Comparison of ENCODE assay signal across 16 mouse cellular contexts in genomic region chr11:36384696-36385095, GRCm38 (mm10).
"Had no signal": no experiment of that assay in that cellular context is flagged by ENCODE, and none has a peak within 500 bp of the region (broad histone marks: within the 10 kb centered on the region; RNA-seq: fewer than 3 reads in every experiment).

No protein-coding gene starts in this region.

- H3K4me1 ChIP-seq: limb, embryonic 13.5 days; liver, embryonic 12.5 days; liver, embryonic 15.5 days; lung, embryonic 15.5 days had no signal

- H3K9me3 ChIP-seq: limb, embryonic 10.5 days; limb, embryonic 13.5 days; liver, embryonic 12.5 days; liver, embryonic 15.5 days; lung, embryonic 15.5 days had no signal

- H3K4me2 ChIP-seq: limb, embryonic 13.5 days; liver, embryonic 12.5 days; liver, embryonic 15.5 days; lung, embryonic 15.5 days; midbrain, embryonic 11.5 days had no signal

- ATAC-seq: intestine, embryonic 16.5 days; liver, embryonic 12.5 days had no signal

- H3K9ac ChIP-seq: limb, embryonic 13.5 days; liver, embryonic 12.5 days; liver, embryonic 15.5 days; lung, embryonic 15.5 days had no signal

- H3K36me3 ChIP-seq: limb, embryonic 10.5 days; limb, embryonic 13.5 days; liver, embryonic 12.5 days; liver, embryonic 15.5 days; lung, embryonic 15.5 days had no signal

- H3K27ac ChIP-seq: layer of hippocampus, adult 2 months; limb, embryonic 10.5 days; limb, embryonic 13.5 days; liver, embryonic 12.5 days; liver, embryonic 15.5 days; lung, embryonic 15.5 days had no signal

- DNase-seq: layer of hippocampus, adult 9-11 months; liver; lung, adult 18-20 months; lung, postnatal 14 days; lung, postnatal 4 days; midbrain, embryonic 14.5 days; thymus, adult 18-20 months; thymus, postnatal 36 days had no signal

- H3K27me3 ChIP-seq: limb, embryonic 13.5 days; liver, embryonic 12.5 days; liver, embryonic 15.5 days; lung, embryonic 15.5 days had no signal

- H3K4me3 ChIP-seq: layer of hippocampus, adult 2 months; limb, embryonic 10.5 days; limb, embryonic 13.5 days; liver, embryonic 12.5 days; liver, embryonic 15.5 days; lung, embryonic 15.5 days had no signal
